Mouse (Mus musculus): Measurements from ENCODE around the gene Synpo2. TPM values are rescaled to one million over a fixed set of nuclear protein-coding genes. Genes with fewer than 3 reads are reported as not detected.

Synpo2 gene
- polyA plus RNA-seq, 1 experiment, result 5.4 TPM

DNA sequence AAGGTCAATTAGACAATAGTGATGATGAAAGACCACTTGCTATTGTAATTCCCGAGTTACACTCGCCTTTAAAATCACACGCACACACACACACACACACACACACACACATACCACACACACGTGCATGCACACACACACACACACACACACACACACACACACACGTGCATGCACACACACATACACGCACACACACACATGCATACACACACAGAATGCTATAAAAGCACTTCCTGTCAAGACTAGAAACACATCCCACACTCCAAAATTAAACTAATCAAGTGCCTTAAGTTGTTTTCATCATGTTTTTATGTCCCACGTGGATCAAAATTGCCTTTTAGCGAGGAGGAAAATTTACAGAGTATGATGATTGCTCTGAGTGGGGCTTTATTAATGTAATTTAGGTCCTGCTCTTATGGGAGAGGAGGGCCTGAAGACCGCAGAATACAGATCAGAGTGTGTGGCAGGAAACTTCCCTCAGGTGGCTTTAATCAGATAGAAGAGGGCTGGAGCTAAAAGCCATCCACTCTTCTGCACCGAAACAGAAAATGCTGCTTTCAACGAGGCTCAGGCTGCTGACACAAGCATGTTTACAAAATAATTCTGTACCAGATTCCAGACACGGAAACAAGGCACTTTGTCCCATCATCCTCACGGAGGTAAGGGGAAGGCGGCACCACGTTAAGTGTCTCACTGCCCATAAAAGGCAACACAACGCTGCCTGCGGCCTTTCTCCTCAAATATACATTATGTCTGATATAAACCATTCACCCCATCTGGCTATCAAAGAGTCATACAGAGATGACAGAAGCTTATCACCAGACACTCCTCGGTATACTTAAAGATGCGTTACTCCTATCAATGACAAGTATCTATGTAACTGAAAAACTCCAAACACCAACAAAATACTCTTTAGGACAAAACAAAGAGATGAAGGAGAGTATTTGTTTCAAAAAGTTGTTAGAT lies 59.3 kb downstream of the Synpo2 start:
- H3K4me3 ChIP-seq (ENCODE audit: insufficient read depth, low read depth, low read length), result no peak overlapping the region
- no peak overlapping the region for H3K27ac ChIP-seq (ENCODE audit: insufficient read depth, low read depth, low read length)
- TF ChIP-seq POLR2A (IDR thresholded peaks at IDR 0.05; ENCODE audit: low read depth, low read length) (no peak), CTCF (conservative IDR thresholded peaks at IDR 0.05; ENCODE audit: insufficient read depth, insufficient read length, low read depth, low read length) (no peak)
- WGBS, result 75% methylated on average over 19 of the region's 19 CpGs
- H3K36me3 ChIP-seq (ENCODE audit: control insufficient read depth, insufficient read depth, low read length), result no peaks in the 10 kb centered on the region
- no peaks in the 10 kb centered on the region for H3K4me1 ChIP-seq (ENCODE audit: control insufficient read depth, insufficient read depth, low read length)
- H3K27me3 ChIP-seq (replicated peaks; ENCODE audit: control insufficient read depth, insufficient read depth, low read length), result no peaks in the 10 kb centered on the region
- no peak for DNase-seq

GRCm38 (mm10) chr3:123175142-123175541 lies 60.8 kb downstream of the Synpo2 start:
- no peak for DNase-seq
- Histone ChIP-seq H3K4me1 (ENCODE audit: control insufficient read depth, insufficient read depth, low read length) (no peaks in the 10 kb centered on the region), H3K36me3 (ENCODE audit: control insufficient read depth, insufficient read depth, low read length) (no peaks in the 10 kb centered on the region), H3K27ac (ENCODE audit: insufficient read depth, low read depth, low read length) (no peak overlapping the region), H3K27me3 (replicated peaks; ENCODE audit: control insufficient read depth, insufficient read depth, low read length) (no peaks in the 10 kb centered on the region), H3K4me3 (ENCODE audit: insufficient read depth, low read depth, low read length) (no peak overlapping the region)
- 89% methylated on average over 7 of the region's 7 CpGs for WGBS
- no peak for TF ChIP-seq CTCF (conservative IDR thresholded peaks at IDR 0.05; ENCODE audit: insufficient read depth, insufficient read length, low read depth, low read length)
- no peak for TF ChIP-seq POLR2A (IDR thresholded peaks at IDR 0.05; ENCODE audit: low read depth, low read length)

DNA sequence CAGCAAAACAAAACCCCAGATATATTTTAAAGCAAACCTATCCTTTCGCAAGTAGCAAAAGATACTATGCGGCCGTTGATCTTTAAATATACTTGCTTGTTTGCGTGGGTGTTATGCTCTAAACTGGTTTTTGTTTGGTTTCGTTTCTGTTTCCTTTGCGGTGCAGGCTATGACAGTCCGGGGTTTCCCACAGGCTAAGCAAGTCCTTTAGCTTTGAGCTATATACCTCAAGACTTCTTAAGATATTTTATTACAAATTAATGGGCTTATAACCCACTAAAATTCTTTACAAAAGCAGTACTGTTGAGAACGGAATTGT lies 61.6 kb downstream of the Synpo2 start:
- H3K36me3 ChIP-seq (ENCODE audit: control insufficient read depth, insufficient read depth, low read length), result no peaks in the 10 kb centered on the region
- WGBS, result 64% methylated on average over 8 of the region's 8 CpGs
- H3K4me1 ChIP-seq (ENCODE audit: control insufficient read depth, insufficient read depth, low read length), result no peaks in the 10 kb centered on the region
- no peak overlapping the region for H3K4me3 ChIP-seq (ENCODE audit: insufficient read depth, low read depth, low read length)
- DNase-seq, result no peak
- H3K27me3 ChIP-seq (replicated peaks; ENCODE audit: control insufficient read depth, insufficient read depth, low read length), result no peaks in the 10 kb centered on the region
- no peak for TF ChIP-seq POLR2A (IDR thresholded peaks at IDR 0.05; ENCODE audit: low read depth, low read length)
- no peak for TF ChIP-seq CTCF (conservative IDR thresholded peaks at IDR 0.05; ENCODE audit: insufficient read depth, insufficient read length, low read depth, low read length)
- H3K27ac ChIP-seq (ENCODE audit: insufficient read depth, low read depth, low read length), result no peak overlapping the region

- H3K4me3 ChIP-seq (ENCODE audit: insufficient read depth, low read depth, low read length), result no peak overlapping the region
- TF ChIP-seq POLR2A (IDR thresholded peaks at IDR 0.05; ENCODE audit: low read depth, low read length), result no peak
- no peak for TF ChIP-seq CTCF (conservative IDR thresholded peaks at IDR 0.05; ENCODE audit: insufficient read depth, insufficient read length, low read depth, low read length)
- no peaks in the 10 kb centered on the region for H3K4me1 ChIP-seq (ENCODE audit: control insufficient read depth, insufficient read depth, low read length)
- H3K27me3 ChIP-seq (replicated peaks; ENCODE audit: control insufficient read depth, insufficient read depth, low read length), result no peaks in the 10 kb centered on the region
- DNase-seq, result no peak
- WGBS, result 76% methylated on average over 21 of the region's 21 CpGs
- H3K27ac ChIP-seq (ENCODE audit: insufficient read depth, low read depth, low read length), result no peak overlapping the region
- no peaks in the 10 kb centered on the region for H3K36me3 ChIP-seq (ENCODE audit: control insufficient read depth, insufficient read depth, low read length)
Measured at GRCm38 (mm10) chr3:123173553-123174378, 62.2 kb downstream of the Synpo2 start.

GRCm38 (mm10) chr3:123172151-123172550 lies 63.8 kb downstream of the Synpo2 start:
- 74% methylated on average over 5 of the region's 5 CpGs for WGBS
- H3K4me1 ChIP-seq (ENCODE audit: control insufficient read depth, insufficient read depth, low read length), result no peaks in the 10 kb centered on the region
- H3K27me3 ChIP-seq (replicated peaks; ENCODE audit: control insufficient read depth, insufficient read depth, low read length), result no peaks in the 10 kb centered on the region
- no peak overlapping the region for H3K4me3 ChIP-seq (ENCODE audit: insufficient read depth, low read depth, low read length)
- TF ChIP-seq POLR2A (IDR thresholded peaks at IDR 0.05; ENCODE audit: low read depth, low read length), result no peak
- no peak for TF ChIP-seq CTCF (conservative IDR thresholded peaks at IDR 0.05; ENCODE audit: insufficient read depth, insufficient read length, low read depth, low read length)
- H3K27ac ChIP-seq (ENCODE audit: insufficient read depth, low read depth, low read length), result no peak overlapping the region
- no peaks in the 10 kb centered on the region for H3K36me3 ChIP-seq (ENCODE audit: control insufficient read depth, insufficient read depth, low read length)
- DNase-seq, result no peak

- H3K27ac ChIP-seq (ENCODE audit: insufficient read depth, low read depth, low read length), result no peak overlapping the region
- no peaks in the 10 kb centered on the region for H3K27me3 ChIP-seq (replicated peaks; ENCODE audit: control insufficient read depth, insufficient read depth, low read length)
- no peak overlapping the region for H3K4me3 ChIP-seq (ENCODE audit: insufficient read depth, low read depth, low read length)
- no peaks in the 10 kb centered on the region for H3K36me3 ChIP-seq (ENCODE audit: control insufficient read depth, insufficient read depth, low read length)
- DNase-seq, result no peak
- 56% methylated on average over 4 of the region's 4 CpGs for WGBS
- TF ChIP-seq CTCF (conservative IDR thresholded peaks at IDR 0.05; ENCODE audit: insufficient read depth, insufficient read length, low read depth, low read length) (no peak), POLR2A (IDR thresholded peaks at IDR 0.05; ENCODE audit: low read depth, low read length) (no peak)
- no peaks in the 10 kb centered on the region for H3K4me1 ChIP-seq (ENCODE audit: control insufficient read depth, insufficient read depth, low read length)
Measured at GRCm38 (mm10) chr3:123169398-123169797, 66.6 kb downstream of the Synpo2 start.

GRCm38 (mm10) chr3:123168815-123169214 lies 67.1 kb downstream of the Synpo2 start:
- TF ChIP-seq POLR2A (IDR thresholded peaks at IDR 0.05; ENCODE audit: low read depth, low read length), result no peak
- TF ChIP-seq CTCF (conservative IDR thresholded peaks at IDR 0.05; ENCODE audit: insufficient read depth, insufficient read length, low read depth, low read length), result peak; percentile 67
- Histone ChIP-seq H3K4me1 (ENCODE audit: control insufficient read depth, insufficient read depth, low read length) (no peaks in the 10 kb centered on the region), H3K27ac (ENCODE audit: insufficient read depth, low read depth, low read length) (no peak overlapping the region), H3K36me3 (ENCODE audit: control insufficient read depth, insufficient read depth, low read length) (no peaks in the 10 kb centered on the region), H3K4me3 (ENCODE audit: insufficient read depth, low read depth, low read length) (no peak overlapping the region), H3K27me3 (replicated peaks; ENCODE audit: control insufficient read depth, insufficient read depth, low read length) (no peaks in the 10 kb centered on the region)
- WGBS, result 5% methylated on average over 5 of the region's 5 CpGs
- peak; percentile 69 for DNase-seq

Measured in kidney, adult 2 months (tissue).